Mouse (Mus musculus) adrenal gland, adult 8-10 months (tissue): ENCODE measurements at regions not wholly inside any gene's neighbourhood (a gene's known extent, or its start where the extent isn't known, plus 50 kb on each side); places are given as distances from the start of the nearest gene placed in this dataset.

ENCODE experiments used
- DNase-seq: peaks from one replicate; pipeline ENCODE4 v3.0.0; 2022

DNA sequence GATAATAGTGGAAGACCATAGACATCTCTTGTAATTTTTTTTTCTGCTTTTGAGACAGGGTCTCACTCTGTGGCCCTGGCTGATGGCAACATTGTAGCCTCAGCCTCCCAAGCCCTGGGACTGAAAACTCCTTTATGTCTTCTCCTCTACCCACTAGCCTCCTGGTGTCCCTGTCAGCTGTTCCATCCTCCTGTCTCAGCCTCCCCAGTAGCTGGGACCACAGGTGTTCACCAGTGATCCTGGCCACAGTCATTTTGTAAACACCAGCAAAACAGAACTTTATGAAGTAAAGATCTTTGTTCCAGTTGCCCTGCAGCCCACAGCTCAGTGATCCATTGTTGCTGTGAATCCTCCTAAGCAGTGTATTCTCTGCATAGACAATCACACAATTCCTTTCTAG, 129.9 kb upstream of the Eya4 start:
- DNase-seq = no peak

- no peak for DNase-seq
Observed at GRCm38 (mm10) chr10:23478902-23479301, 128.3 kb upstream of the Eya4 start.

GRCm38 (mm10) chr10:23477104-23477503, 126.5 kb upstream of the Eya4 start:
- DNase-seq = no peak

DNA sequence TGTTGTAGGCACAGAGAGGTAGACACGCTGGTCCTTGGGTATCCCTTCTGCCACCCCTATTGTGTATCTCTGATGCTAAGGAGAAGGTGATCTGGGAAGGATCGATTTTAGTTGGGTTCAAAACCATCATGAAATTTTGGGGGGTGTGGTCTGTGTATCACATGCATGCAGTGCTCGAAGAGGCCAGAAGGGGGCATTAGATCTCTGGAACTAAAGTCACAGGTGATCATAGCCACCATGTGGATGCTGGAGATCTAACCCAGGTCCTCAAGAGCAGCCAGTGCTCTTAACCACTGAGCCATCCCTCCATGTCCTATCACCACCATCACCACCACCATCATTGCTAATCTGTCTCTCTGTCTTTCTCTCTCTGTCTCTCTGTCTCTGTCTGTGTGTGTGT, 100.4 kb upstream of the Eya4 start:
- no peak for DNase-seq

DNA sequence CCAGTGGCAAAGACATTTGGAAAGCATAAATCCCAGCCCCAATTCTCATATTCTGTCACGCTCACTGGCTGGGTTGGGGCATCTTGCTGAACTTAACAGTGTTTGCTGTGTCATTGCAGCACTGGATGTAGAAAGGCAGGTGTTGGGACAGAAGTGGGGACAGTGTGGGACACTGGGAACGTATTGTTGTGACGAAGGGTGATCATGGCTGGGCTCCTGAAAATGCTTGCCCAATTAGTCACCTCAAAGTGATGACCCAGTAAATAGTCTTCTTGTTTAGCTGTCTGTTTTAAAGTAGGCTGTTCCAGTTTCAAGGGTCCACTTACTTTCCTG, 100.0 kb upstream of the Eya4 start:
- no peak for DNase-seq

GRCm38 (mm10) chr10:23449860-23450646, 99.5 kb upstream of the Eya4 start:
- no peak for DNase-seq

DNA sequence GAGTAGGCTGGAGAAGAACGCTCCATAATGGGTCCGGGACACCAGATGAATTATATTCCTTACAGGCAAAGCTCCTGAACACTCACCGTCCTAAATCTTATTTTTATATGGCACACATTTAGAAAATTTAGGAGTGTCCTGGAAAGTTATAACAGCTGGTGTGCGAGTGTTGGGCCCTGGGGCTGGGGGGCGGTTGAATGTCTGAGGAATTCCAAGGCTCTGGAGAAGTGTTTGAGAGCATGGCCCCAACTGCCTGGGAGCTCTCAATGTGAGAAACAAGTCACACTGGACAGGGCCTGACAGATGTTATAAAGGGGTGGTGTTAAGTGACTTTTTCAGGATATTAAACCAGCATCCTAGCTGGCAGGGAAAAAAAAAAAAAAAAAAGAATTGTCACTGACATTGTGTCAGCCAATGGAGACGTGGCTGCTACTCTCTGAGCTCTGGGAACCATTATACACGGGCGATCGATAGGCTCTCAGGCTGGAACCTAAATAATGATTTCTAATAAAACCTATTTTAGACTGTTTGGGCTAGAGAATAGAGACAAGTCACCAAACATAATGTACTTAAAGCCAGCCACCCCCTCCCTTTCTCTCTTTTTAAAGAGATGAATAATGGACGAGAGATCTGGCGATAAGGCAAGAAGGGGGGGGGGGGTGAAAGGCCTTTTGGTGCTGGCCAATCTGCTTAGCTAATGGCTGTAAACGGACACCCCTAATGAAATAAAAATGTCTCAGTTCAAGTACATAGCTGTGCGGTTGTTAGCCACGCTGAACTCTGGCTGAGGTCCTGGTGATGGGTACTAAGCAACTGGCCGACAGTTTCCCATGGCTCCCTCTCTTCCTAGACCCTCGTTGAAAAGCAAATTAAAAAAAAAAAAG, 98.6 kb upstream of the Eya4 start:
- DNase-seq = no peak

DNA sequence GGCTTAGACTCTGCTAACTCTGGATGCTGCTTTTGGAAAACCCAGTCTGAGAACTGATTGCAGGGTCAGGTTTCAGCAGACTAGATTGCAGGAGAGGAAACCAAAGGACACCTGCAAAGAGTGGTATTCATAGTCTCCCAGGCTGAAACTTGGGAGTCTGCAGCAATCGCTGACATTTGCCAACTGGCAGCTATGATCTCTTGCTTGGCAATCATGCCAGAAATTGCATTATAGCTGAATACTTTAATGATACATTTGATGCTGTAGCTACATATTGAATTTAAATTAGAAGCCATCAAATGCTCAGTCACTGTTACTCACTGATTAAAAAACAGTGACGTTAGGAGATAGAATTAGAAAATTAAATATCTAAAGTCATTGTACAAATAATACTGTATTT, 79.8 kb upstream of the Eya4 start:
- DNase-seq = no peak

DNA sequence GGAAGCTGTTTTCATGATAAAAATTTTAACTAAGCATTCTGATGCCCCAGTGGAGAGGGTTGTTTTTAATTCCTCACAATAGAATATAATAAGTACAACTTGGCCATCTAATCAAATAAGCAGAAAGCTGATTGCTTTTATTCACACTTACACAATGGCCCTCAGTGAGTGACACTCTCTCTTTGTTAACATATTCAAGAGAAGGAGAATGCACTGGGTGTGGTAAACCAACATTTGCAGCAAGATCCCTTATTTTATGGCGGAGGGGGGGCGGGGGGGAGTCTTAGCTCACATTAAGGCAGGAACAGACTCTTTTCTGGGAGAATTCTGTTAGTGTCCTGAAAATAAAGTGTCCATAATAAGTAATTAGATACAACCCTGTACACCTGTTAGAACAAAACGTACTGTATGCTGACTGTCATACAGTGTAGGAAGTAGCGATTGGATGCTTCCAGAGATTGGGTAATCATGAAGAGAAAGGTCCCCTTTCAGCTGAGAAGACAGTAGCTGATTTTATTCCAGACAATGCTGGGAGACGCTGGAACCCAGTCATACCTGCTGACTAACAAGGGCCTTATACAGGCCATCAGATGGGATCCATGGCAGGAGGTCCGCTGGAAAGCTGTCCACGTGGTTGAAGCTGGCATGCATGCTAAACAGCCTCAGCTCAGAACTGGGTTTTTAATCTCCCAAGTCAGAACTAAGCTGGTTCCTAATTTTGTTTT, 63.4 kb upstream of the Eya4 start:
- DNase-seq = no peak

DNA sequence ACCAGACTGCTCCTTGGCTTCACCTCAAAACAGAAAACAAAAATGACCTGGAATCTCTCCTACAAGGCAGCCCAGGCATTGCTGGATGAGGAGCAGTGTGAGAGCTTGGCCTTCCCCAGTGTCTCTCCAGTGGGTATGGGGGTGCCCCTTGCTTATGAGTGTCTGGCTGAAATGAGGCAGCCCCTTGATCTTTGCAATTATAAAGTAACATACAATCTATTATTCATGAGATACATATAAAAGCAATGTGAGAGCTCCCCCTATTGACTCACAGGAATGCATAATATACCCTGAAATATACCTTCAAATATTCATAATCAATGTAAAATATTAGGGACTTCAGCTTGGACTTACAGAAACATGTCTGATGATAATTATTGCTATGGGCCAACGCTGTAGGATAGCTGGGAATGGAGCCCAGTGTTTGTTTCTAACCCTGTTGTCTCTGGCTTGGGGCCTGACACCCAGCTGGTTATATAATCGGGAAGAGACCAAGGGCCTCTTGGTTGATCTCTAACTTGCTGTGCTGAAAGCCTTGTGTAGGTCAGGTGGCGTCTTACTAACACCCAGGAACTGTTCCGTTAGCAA, 52.9 kb upstream of the Eya4 start:
- DNase-seq = no peak
